Mouse (Mus musculus) liver, embryonic 12.5 days (tissue): ENCODE results near the gene Cnnm2. TPM values are rescaled to one million over a fixed set of nuclear protein-coding genes. Genes with fewer than 3 reads are reported as not detected.
A peak's percentile ranks its signal among the peaks of the same experiment; 100 is the strongest.

Source experiments
- ATAC-seq: fragments of 200-750 bp; cut with Nextera tagmentation; 2 replicates; pipeline ENCODE4 v1.8.0; 2017; ENCODE audit warnings: moderate number of reproducible peaks, mild to moderate bottlenecking, moderate library complexity
- H3K27ac ChIP-seq: fragments of 300-500 bp; sonication (generic); 2 replicates; pipeline ENCODE4 v1.5.1; 2016; ENCODE audit warnings: mild to moderate bottlenecking
- H3K27me3 ChIP-seq: fragments of 300-500 bp; sonication (generic); replicated peaks from 2 replicates; pipeline ENCODE4 v1.6.1; 2016; ENCODE audit warnings: mild to moderate bottlenecking, moderate library complexity
- H3K36me3 ChIP-seq: fragments of 300-500 bp; sonication (generic); 2 replicates; pipeline ENCODE4 v1.6.1; 2016; ENCODE audit warnings: mild to moderate bottlenecking, moderate library complexity
- H3K4me1 ChIP-seq: fragments of 300-500 bp; sonication (generic); 2 replicates; pipeline ENCODE4 v1.6.1; 2016
- H3K4me2 ChIP-seq: fragments of 300-500 bp; sonication (generic); 2 replicates; pipeline ENCODE4 v1.6.1; 2016; ENCODE audit warnings: mild to moderate bottlenecking, moderate library complexity
- H3K4me3 ChIP-seq: fragments of 300-500 bp; sonication (generic); 2 replicates; pipeline ENCODE4 v1.5.1; 2016; ENCODE audit warnings: mild to moderate bottlenecking, moderate library complexity
- H3K9ac ChIP-seq: fragments of 300-500 bp; sonication (generic); 2 replicates; pipeline ENCODE4 v1.6.1; 2016; ENCODE audit warnings: mild to moderate bottlenecking, moderate library complexity
- H3K9me3 ChIP-seq: fragments of 300-500 bp; sonication (generic); replicated peaks from 2 replicates; pipeline ENCODE4 v1.6.1; 2016; ENCODE audit warnings: mild to moderate bottlenecking, moderate library complexity
- WGBS: fragments of 180-500 bp; shearing (Covaris S2); methylation state at CpG from one replicate; pipeline ENCODE4 v1.1.7; 2016; ENCODE audit not compliant: insufficient replicate concordance; 5-methylcytosine and 5-hydroxymethylcytosine counted together
- polyA plus RNA-seq: library from polyadenylated mRNA; unstranded; fragments of >200 nt; fragmentation: Nextera tagmentation; extraction: Ambion mirVana; gene quantifications from 2 replicates; pipeline ENCODE4 v1.2.1, GENCODE M21; 2016

Gene Cnnm2
- polyA plus RNA-seq, 1 experiment from 2014 or later, result 1.6 TPM

- Histone ChIP-seq H3K4me3 (no peak overlapping the region), H3K9me3 (peaks cover 4% of the 10 kb centered on the region), H3K4me2 (no peak overlapping the region), H3K36me3 (peaks cover 65% of the 10 kb centered on the region), H3K27ac (no peak overlapping the region), H3K9ac (no peak overlapping the region), H3K27me3 (no peaks in the 10 kb centered on the region), H3K4me1 (peaks cover 31% of the 10 kb centered on the region)
- no peak for ATAC-seq
- 77% methylated on average over 3 of the region's 3 CpGs for WGBS
Measured at GRCm38 (mm10) chr19:46897135-46897534, 135.7 kb downstream of the Cnnm2 start.

- Histone ChIP-seq H3K27ac (no peak overlapping the region), H3K27me3 (no peaks in the 10 kb centered on the region), H3K4me2 (no peak overlapping the region), H3K4me3 (no peak overlapping the region), H3K9me3 (peaks cover 4% of the 10 kb centered on the region), H3K4me1 (peaks cover 40% of the 10 kb centered on the region), H3K36me3 (peaks cover 56% of the 10 kb centered on the region), H3K9ac (no peak overlapping the region)
- 81% methylated on average over 5 of the region's 5 CpGs for WGBS
- ATAC-seq, result no peak
Measured at GRCm38 (mm10) chr19:46898222-46898621, 136.8 kb downstream of the Cnnm2 start.

GRCm38 (mm10) chr19:46899306-46899705 lies 137.9 kb downstream of the Cnnm2 start:
- no peak overlapping the region for H3K4me3 ChIP-seq
- peaks cover 51% of the 10 kb centered on the region for H3K4me1 ChIP-seq
- no peaks in the 10 kb centered on the region for H3K27me3 ChIP-seq
- peaks cover 57% of the 10 kb centered on the region for H3K36me3 ChIP-seq
- peak overlapping the region; percentile 26; the same call in 1 of the 2 replicates for H3K27ac ChIP-seq
- H3K9me3 ChIP-seq, result peaks cover 4% of the 10 kb centered on the region
- no peak overlapping the region for H3K4me2 ChIP-seq
- no peak for ATAC-seq
- no peak overlapping the region for H3K9ac ChIP-seq
- WGBS, result 45% methylated on average over 5 of the region's 5 CpGs

GRCm38 (mm10) chr19:46899871-46900270 lies 138.5 kb downstream of the Cnnm2 start:
- Histone ChIP-seq H3K36me3 (peaks cover 53% of the 10 kb centered on the region), H3K9me3 (peaks cover 4% of the 10 kb centered on the region), H3K4me3 (no peak overlapping the region), H3K9ac (no peak overlapping the region), H3K27me3 (no peaks in the 10 kb centered on the region), H3K4me2 (no peak overlapping the region), H3K27ac (peak overlapping the region; percentile 26; the same call in 1 of the 2 replicates), H3K4me1 (peaks cover 56% of the 10 kb centered on the region)
- ATAC-seq, result no peak
- 50% methylated on average over 5 of the region's 5 CpGs for WGBS

GRCm38 (mm10) chr19:46900786-46901185 lies 139.4 kb downstream of the Cnnm2 start:
- ATAC-seq, result peak; percentile 86

GRCm38 (mm10) chr19:46901323-46901722 lies 139.9 kb downstream of the Cnnm2 start:
- H3K9me3 ChIP-seq, result peaks cover 4% of the 10 kb centered on the region
- H3K36me3 ChIP-seq, result peaks cover 43% of the 10 kb centered on the region
- peaks cover 71% of the 10 kb centered on the region for H3K4me1 ChIP-seq
- H3K4me3 ChIP-seq, result no peak overlapping the region
- WGBS, result 58% methylated on average over 5 of the region's 5 CpGs
- no peak; the same call in 1 of the 2 replicates for ATAC-seq
- H3K4me2 ChIP-seq, result peak overlapping the region; percentile 37
- H3K27me3 ChIP-seq, result no peaks in the 10 kb centered on the region
- H3K27ac ChIP-seq, result peak overlapping the region; percentile 85
- peak overlapping the region; percentile 15; the same call in 1 of the 2 replicates for H3K9ac ChIP-seq

More at GRCm38 (mm10) chr19:46900786-46901185, 139.4 kb downstream of the Cnnm2 start:
- Histone ChIP-seq H3K9me3 (peaks cover 4% of the 10 kb centered on the region), H3K4me1 (peaks cover 65% of the 10 kb centered on the region), H3K4me3 (no peak overlapping the region), H3K4me2 (peak overlapping the region; percentile 37), H3K9ac (peak overlapping the region; percentile 15; the same call in 1 of the 2 replicates), H3K27ac (peak overlapping the region; percentile 85), H3K36me3 (peaks cover 47% of the 10 kb centered on the region), H3K27me3 (no peaks in the 10 kb centered on the region)
- 28% methylated on average over 6 of the region's 6 CpGs for WGBS

GRCm38 (mm10) chr19:46903379-46903778 lies 142.0 kb downstream of the Cnnm2 start:
- no peak for ATAC-seq
- Histone ChIP-seq H3K9me3 (no peaks in the 10 kb centered on the region), H3K4me3 (no peak overlapping the region), H3K27me3 (no peaks in the 10 kb centered on the region), H3K9ac (no peak overlapping the region), H3K4me2 (no peak overlapping the region), H3K4me1 (peaks cover 89% of the 10 kb centered on the region), H3K36me3 (peaks cover 35% of the 10 kb centered on the region), H3K27ac (peak overlapping the region; percentile 95; the same call in 1 of the 2 replicates)
- WGBS, result 86% methylated on average over 5 of the region's 5 CpGs

- H3K27me3 ChIP-seq, result no peaks in the 10 kb centered on the region
- peaks cover 25% of the 10 kb centered on the region for H3K36me3 ChIP-seq
- peak; percentile 55 for ATAC-seq
- H3K4me2 ChIP-seq, result peak overlapping the region; percentile 60
- WGBS, result 33% methylated on average over 1 of the region's 1 CpGs
- peaks cover 93% of the 10 kb centered on the region for H3K4me1 ChIP-seq
- no peaks in the 10 kb centered on the region for H3K9me3 ChIP-seq
- H3K27ac ChIP-seq, result peak overlapping the region; percentile 95
- peak overlapping the region; percentile 47 for H3K9ac ChIP-seq
- H3K4me3 ChIP-seq, result peak overlapping the region; percentile 14; the same call in 1 of the 2 replicates
Measured at GRCm38 (mm10) chr19:46904907-46905306, 143.5 kb downstream of the Cnnm2 start.

- peaks cover 92% of the 10 kb centered on the region for H3K4me1 ChIP-seq
- ATAC-seq, result peak; percentile 87
- peak overlapping the region; percentile 60 for H3K4me2 ChIP-seq
- peak overlapping the region; percentile 14; the same call in 1 of the 2 replicates for H3K4me3 ChIP-seq
- no peaks in the 10 kb centered on the region for H3K9me3 ChIP-seq
- peak overlapping the region; percentile 95 for H3K27ac ChIP-seq
- H3K9ac ChIP-seq, result peak overlapping the region; percentile 52
- H3K36me3 ChIP-seq, result peaks cover 23% of the 10 kb centered on the region
- H3K27me3 ChIP-seq, result no peaks in the 10 kb centered on the region
Measured at GRCm38 (mm10) chr19:46905383-46905782, 144.0 kb downstream of the Cnnm2 start.

GRCm38 (mm10) chr19:46905971-46906370 lies 144.6 kb downstream of the Cnnm2 start:
- H3K4me3 ChIP-seq, result no peak overlapping the region
- ATAC-seq, result no peak
- peak overlapping the region; percentile 52 for H3K9ac ChIP-seq
- WGBS, result 46% methylated on average over 4 of the region's 4 CpGs
- peaks cover 23% of the 10 kb centered on the region for H3K36me3 ChIP-seq
- H3K4me2 ChIP-seq, result peak overlapping the region; percentile 60
- H3K27me3 ChIP-seq, result no peaks in the 10 kb centered on the region
- H3K27ac ChIP-seq, result peak overlapping the region; percentile 95
- H3K4me1 ChIP-seq, result peaks cover 92% of the 10 kb centered on the region
- H3K9me3 ChIP-seq, result no peaks in the 10 kb centered on the region

GRCm38 (mm10) chr19:46908207-46908606 lies 146.8 kb downstream of the Cnnm2 start:
- Histone ChIP-seq H3K27me3 (no peaks in the 10 kb centered on the region), H3K4me2 (no peak overlapping the region), H3K9me3 (no peaks in the 10 kb centered on the region), H3K4me1 (peaks cover 91% of the 10 kb centered on the region), H3K36me3 (peaks cover 28% of the 10 kb centered on the region), H3K9ac (no peak overlapping the region), H3K4me3 (no peak overlapping the region), H3K27ac (peak overlapping the region; percentile 55; the same call in 1 of the 2 replicates)
- 73% methylated on average over 5 of the region's 5 CpGs for WGBS
- no peak for ATAC-seq

- Histone ChIP-seq H3K4me1 (peaks cover 83% of the 10 kb centered on the region), H3K9ac (no peak overlapping the region), H3K4me3 (no peak overlapping the region), H3K27ac (peak overlapping the region; percentile 49; the same call in 1 of the 2 replicates), H3K27me3 (no peaks in the 10 kb centered on the region), H3K36me3 (peaks cover 21% of the 10 kb centered on the region), H3K9me3 (no peaks in the 10 kb centered on the region), H3K4me2 (no peak overlapping the region)
- 87% methylated on average over 4 of the region's 4 CpGs for WGBS
- no peak for ATAC-seq
Measured at GRCm38 (mm10) chr19:46908977-46909376, 147.6 kb downstream of the Cnnm2 start.

GRCm38 (mm10) chr19:46911492-46911891 lies 150.1 kb downstream of the Cnnm2 start:
- Histone ChIP-seq H3K9me3 (no peaks in the 10 kb centered on the region), H3K4me3 (no peak overlapping the region), H3K4me2 (peak overlapping the region; percentile 32), H3K4me1 (peaks cover 66% of the 10 kb centered on the region), H3K27ac (peak overlapping the region; percentile 43; the same call in 1 of the 2 replicates), H3K36me3 (peaks cover 23% of the 10 kb centered on the region), H3K9ac (no peak overlapping the region), H3K27me3 (no peaks in the 10 kb centered on the region)
- 30% methylated on average over 3 of the region's 3 CpGs for WGBS
- ATAC-seq, result 0 out of 2 replicates have a peak, but pooled peaks have one; percentile 49
